Mouse (Mus musculus) embryo, embryonic 9.5 days (tissue): ENCODE measurements at regions not wholly inside any gene's neighbourhood (a gene's known extent, or its start where the extent isn't known, plus 50 kb on each side); places are given as distances from the start of the nearest gene placed in this dataset.
"Not testable (repeated sequence)": the region's sequence is repeated elsewhere in the genome, so short reads cannot be mapped to it uniquely, and the experiment has no call there.

Experiments
- DNase-seq: peaks from one replicate; pipeline ENCODE4 v3.0.0-alpha.2; 2017; ENCODE audit errors: extremely low spot score

DNA sequence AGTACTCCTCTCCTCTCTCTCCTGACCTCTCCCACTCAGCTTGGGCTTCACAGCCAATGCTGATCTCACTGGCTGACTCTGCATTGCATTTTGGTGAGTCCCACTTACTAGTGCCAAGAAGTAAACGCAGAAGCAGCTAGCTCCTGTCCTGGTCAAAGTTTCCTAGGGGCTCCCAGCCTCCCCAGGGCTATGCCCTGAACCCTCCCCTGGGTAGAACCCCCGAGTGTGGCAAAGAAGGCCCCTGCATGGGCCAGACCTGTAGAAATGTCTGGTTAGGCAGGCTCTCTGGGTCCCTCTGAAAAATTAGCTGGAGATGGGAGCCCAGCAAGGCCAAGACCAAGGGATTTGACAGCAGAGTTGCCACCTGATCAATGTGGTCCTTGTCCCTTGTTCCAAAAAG lies 454.3 kb downstream of the Gm10330 start:
- not testable (repeated sequence) for DNase-seq

DNA sequence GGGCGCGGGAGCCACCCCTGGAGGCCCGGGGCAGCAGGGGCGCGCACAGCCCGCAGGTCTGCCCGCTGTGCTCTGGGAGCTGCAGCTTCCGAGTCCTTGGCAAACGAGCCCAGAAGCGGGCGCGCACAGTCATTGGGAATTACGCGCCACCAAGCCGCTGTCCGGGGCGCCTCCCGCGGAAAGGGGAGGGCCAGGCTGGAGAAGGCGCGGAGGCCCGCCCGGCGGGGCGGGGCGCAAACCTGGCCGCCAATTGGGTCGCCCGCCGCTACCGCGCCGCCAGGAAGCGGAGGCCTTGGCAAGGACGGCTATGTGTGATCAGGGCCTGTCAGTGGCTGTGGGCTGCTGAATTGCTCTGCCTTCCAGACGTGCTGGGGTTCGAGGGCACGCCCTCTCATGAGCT lies 464.9 kb downstream of the Gm10330 start:
- peak; percentile 65 for DNase-seq
